Mouse (Mus musculus): ENCODE measurements around the gene Cbx1.

Cbx1 gene

GRCm38 (mm10) chr11:96818128-96818710 is 29.3 kb downstream of the Cbx1 start:
- no peak for DNase-seq

GRCm38 (mm10) chr11:96821956-96822355 is 33.0 kb downstream of the Cbx1 start:
- DNase-seq, result no peak

DNA sequence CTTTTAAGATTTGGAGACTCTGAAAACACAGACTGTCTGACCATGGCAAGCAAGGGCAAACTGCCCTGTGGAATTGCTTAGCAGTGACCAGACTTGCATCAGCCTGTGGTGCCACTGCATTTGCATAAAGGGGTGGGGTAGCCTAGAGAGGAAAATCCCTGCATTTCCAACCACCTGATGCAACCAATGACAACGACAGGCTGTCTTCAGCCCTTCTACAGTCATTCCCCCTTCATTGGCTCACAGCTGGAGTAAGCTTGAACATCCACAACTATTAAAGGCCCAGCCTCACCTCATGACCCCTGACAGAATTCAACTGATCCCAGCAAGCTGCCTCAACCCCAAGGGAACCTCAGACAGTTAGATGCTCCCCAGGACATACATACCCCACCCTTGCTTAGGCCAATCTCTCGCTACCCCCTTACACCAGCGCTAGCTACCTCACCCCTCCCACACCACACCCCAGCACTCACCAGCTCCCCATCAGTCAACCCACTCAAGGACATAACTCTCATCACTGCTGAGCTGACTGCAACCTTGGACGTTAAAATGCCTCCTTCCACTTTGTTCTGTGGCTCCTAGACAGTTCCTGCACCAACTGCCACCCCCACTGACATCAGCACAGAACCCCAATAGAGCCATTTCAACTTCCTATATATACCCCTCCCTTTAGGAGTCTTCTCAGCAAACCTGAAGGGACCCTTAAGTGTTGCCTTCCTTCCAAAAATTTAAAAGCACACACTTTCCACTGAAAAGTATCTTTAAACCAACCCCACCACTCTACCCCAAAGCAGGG is 33.9 kb downstream of the Cbx1 start:
- DNase-seq, result no peak

DNA sequence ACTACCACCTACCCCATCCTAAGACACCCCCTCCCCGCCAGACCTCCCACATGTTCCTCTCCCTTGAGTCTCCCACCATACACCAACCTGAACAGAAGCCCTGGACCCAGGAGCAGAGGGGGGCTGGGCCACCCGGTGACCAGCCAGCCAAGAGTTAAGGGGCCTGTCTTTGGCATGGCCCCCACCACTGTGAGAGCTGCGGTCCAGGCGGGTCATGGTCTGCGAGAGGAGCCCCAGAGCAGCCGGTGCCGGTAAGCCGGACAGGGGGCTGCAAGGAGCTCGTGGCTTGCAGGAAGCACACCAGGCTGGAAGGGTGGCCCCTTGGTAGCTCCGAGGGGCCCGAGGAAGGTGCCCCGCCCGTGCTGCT is 34.5 kb downstream of the Cbx1 start:
- no peak for DNase-seq

GRCm38 (mm10) chr11:96823880-96824782 is 35.2 kb downstream of the Cbx1 start:
- peak; percentile 86 for DNase-seq

DNA sequence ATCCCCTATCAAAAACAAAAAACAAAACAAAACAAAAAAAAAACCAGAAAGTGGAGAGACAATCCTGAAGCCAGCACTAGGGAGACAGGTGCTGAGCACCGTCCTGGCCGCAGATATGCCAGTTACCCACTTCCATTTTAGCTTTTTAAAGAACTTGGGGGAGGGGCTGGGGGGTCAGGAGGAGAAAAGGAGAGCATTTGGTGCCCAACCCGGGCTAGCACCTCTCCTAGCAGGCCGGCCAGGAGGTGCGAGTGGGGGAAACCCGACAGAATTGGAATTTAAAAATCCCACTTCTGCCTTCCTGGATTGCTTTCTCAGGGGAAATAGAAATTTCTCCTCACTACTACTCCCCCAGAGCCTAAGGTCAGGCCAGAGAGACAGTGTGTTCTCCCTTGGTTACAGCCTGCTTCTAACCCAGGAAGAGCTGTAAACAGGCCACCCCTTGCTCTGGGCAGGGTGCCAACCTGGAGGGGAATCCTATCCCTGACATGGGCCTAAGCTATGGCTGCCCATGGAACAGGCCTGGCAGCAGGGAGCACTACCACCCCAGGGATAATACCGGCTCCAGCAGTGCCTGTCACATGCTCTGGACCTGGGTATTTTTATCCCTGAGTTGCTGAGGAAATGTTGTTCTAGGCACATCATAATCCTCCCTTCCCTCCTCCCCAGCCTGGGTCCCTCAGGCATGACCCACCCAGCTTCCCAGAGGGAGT is 36.0 kb downstream of the Cbx1 start:
- DNase-seq, result peak; percentile 62

- no peak for DNase-seq
These were observed 37.6 kb downstream of the Cbx1 start for GRCm38 (mm10) chr11:96826481-96826880.

DNA sequence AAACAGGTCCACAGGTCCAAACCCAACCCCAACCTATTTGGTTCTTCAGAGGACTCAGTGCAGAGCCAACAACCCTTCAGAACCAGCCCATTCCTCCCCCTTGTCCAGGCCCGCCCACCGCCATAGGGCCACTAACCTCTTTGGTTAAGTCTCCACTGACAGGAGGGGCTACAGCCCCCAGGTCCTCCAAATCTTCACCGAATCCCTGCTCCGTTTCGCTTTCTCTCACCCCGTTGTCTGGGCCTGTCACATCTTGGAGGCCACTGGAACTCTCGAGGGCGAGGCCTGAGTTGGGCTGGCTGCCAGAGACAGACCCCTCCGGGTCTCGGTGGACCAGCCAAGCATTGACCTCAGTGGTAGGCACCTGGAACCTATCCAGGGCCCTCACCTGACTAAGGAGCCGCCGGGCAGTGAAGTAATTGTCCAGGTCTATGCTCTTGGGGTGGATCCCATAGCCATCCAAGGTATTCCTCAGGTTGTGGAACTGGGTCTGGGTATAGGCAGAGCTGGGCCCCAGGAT is 38.2 kb downstream of the Cbx1 start:
- DNase-seq, result no peak

DNA sequence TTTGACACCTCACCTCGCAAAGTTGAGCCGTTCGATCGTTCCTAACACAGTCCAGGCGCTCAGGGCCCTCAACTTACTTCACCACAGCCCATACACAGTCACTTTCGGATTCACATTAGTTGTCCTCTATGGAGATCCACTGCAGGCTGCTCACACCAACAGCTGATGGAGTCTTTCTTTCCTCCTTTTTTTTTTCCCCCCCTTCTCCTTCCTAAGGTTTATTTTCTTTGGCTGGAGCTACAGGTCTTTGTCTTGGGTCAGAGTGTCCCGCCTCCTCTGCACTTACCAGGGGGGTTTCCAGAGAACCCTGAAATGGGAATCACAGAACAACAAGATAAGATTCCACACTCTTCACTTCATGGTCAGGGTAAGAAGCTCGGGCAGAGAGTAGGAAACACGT is 39.0 kb downstream of the Cbx1 start:
- DNase-seq, result no peak

GRCm38 (mm10) chr11:96828881-96829280 is 40.0 kb downstream of the Cbx1 start:
- no peak for DNase-seq

- DNase-seq, result peak; percentile 66
These were observed 40.5 kb downstream of the Cbx1 start for GRCm38 (mm10) chr11:96829403-96829812.

DNA sequence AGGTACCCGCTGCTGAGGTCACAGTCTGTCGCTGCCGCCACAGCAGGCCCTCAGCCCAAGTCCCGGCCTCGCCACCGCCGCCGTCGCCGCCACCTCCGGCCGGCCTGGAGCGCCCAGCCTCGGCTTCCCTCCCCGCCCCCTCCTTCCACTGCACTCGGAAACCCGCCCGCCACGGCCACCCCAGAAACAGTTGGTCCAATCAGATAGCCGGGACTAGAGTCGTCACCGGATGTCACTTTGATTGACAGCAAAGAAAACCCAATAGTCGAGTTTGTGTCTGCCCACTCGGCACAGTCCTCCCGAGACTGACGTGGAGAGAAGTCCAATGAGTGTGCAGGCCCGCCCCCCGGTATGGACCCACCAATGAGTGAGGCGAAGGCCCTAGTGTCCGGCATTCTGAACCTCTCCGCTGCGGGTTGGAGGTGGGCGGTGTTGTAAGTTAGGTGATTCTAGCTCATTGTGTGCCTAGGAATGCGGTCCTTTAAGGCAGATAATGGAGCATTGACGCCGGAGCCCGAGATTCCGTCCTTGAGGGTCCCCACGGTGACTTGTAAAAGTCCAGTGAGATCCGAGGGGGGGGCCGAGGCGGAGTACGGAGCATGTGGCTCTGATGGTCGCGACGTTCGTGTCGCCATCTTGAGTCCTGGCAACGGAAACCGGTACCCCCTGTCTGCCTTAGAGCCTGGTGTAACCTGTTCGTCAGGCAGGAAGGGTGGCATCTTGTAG is 41.0 kb downstream of the Cbx1 start, which contains the start of gene Nfe2l1:
TSS of gene Nfe2l1 (minus strand) at position 156 of the 726 bp plus-strand sequence.
- DNase-seq, result peak; percentile 98

- DNase-seq, result no peak
These were observed 41.8 kb downstream of the Cbx1 start for GRCm38 (mm10) chr11:96830539-96831216.

GRCm38 (mm10) chr11:96831516-96831915 is 42.6 kb downstream of the Cbx1 start:
- no peak for DNase-seq

- DNase-seq, result no peak
These were observed 43.6 kb downstream of the Cbx1 start for GRCm38 (mm10) chr11:96832541-96832940.

- DNase-seq, result no peak
These were observed 44.0 kb downstream of the Cbx1 start for GRCm38 (mm10) chr11:96832973-96833372.

- DNase-seq, result no peak
These were observed 45.2 kb downstream of the Cbx1 start for GRCm38 (mm10) chr11:96834127-96834526.

GRCm38 (mm10) chr11:96837298-96837697 is 48.4 kb downstream of the Cbx1 start:
- no peak for DNase-seq

DNA sequence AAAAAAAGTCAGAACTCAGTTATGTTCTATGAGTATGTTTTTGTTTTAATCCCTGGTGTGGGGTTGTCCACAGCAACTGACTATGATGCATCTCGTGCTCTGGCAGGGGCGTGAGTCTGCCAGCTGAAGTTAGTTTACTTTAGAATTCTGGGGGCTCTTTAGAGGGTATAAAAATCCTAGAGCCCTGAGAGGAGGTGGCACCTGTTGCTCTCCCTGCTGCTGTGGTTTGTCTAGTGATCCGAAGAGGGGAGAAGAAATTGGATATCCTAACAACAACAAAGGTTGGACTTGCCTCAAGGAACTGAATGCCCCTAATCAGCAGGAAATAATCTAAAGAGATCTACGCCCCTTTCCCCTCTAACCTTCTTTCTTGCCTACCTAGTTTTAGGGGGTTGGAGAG is 49.4 kb downstream of the Cbx1 start:
- DNase-seq, result no peak

DNA sequence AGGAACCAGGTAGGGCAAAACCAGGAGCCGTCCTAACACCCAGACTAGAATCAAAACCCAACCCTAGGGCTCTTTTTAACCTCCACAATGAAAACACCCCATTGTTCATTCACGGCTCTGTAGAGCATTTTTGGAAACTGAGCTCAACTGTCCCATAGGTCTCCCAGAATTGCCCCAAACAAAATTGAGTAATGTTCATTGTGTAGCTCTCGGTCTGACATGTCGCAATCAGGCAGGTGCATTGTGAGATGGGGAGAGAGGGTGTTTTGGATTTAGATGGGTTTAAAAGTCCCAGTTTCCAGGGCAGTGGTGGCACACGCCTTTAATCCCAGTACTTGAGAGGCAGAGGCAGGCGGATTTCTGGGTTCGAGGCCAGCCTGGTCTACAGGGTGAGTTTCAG is 50.5 kb downstream of the Cbx1 start:
- no peak for DNase-seq

- DNase-seq, result no peak
These were observed 51.0 kb downstream of the Cbx1 start for GRCm38 (mm10) chr11:96839877-96840276.

Data from cerebellum, adult 11 months (tissue).